Mouse (Mus musculus) heart, embryonic 12.5 days (tissue): ENCODE results near the gene Zc3h7b. TPM values are rescaled to one million over a fixed set of nuclear protein-coding genes. Genes with fewer than 3 reads are reported as not detected.

ENCODE experiments used
- ATAC-seq: fragments of 200-750 bp; cut with Nextera tagmentation; 2 replicates; pipeline ENCODE4 v1.8.0; 2017; ENCODE audit warnings: moderate TSS enrichment, moderate library complexity; ENCODE audit not compliant: insufficient number of reproducible peaks, low FRiP score
- H3K27ac ChIP-seq: fragments of 300-500 bp; sonication (generic); 2 replicates; pipeline ENCODE4 v1.5.1; 2016; ENCODE audit warnings: mild to moderate bottlenecking, moderate library complexity; ENCODE audit not compliant: poor library complexity, severe bottlenecking
- H3K27me3 ChIP-seq: fragments of 300-500 bp; sonication (generic); replicated peaks from 2 replicates; pipeline ENCODE4 v1.6.1; 2016; ENCODE audit warnings: mild to moderate bottlenecking, moderate library complexity
- H3K36me3 ChIP-seq: fragments of 300-500 bp; sonication (generic); 2 replicates; pipeline ENCODE4 v1.6.1; 2016; ENCODE audit warnings: mild to moderate bottlenecking, moderate library complexity
- H3K4me1 ChIP-seq: fragments of 300-500 bp; sonication (generic); replicated peaks from 2 replicates; pipeline ENCODE4 v1.6.1; 2016; ENCODE audit warnings: mild to moderate bottlenecking
- H3K4me2 ChIP-seq: fragments of 300-500 bp; sonication (generic); 2 replicates; pipeline ENCODE4 v1.6.1; 2016; ENCODE audit warnings: mild to moderate bottlenecking, moderate library complexity
- H3K4me3 ChIP-seq: fragments of 300-500 bp; sonication (generic); 2 replicates; pipeline ENCODE4 v1.5.1; 2016; ENCODE audit warnings: mild to moderate bottlenecking
- H3K9ac ChIP-seq: fragments of 300-500 bp; sonication (generic); 2 replicates; pipeline ENCODE4 v1.6.1; 2016; ENCODE audit warnings: mild to moderate bottlenecking, moderate library complexity
- H3K9me3 ChIP-seq: fragments of 300-500 bp; sonication (generic); replicated peaks from 2 replicates; pipeline ENCODE4 v1.6.1; 2016; ENCODE audit warnings: mild to moderate bottlenecking, moderate library complexity
- WGBS: fragments of 180-500 bp; shearing (Covaris S2); methylation state at CpG from one replicate; pipeline ENCODE4 v1.1.7; 2016; 5-methylcytosine and 5-hydroxymethylcytosine counted together
- polyA plus RNA-seq: library from polyadenylated mRNA; unstranded; fragments of >200 nt; fragmentation: Nextera tagmentation; extraction: Ambion mirVana; gene quantifications from 2 replicates; pipeline ENCODE4 v1.2.1, GENCODE M21; 2016

Gene Zc3h7b
- polyA plus RNA-seq, 1 experiment from 2014 or later = 27.4 TPM

GRCm38 (mm10) chr15:81835007-81835880 lies 90.4 kb downstream of the Zc3h7b start:
- peak overlapping the region; percentile 76; the same call in 1 of the 2 replicates for H3K4me2 ChIP-seq
- no peaks in the 10 kb centered on the region for H3K9me3 ChIP-seq
- H3K4me3 ChIP-seq = no peak overlapping the region
- no peak overlapping the region for H3K27ac ChIP-seq
- peaks cover 48% of the 10 kb centered on the region for H3K4me1 ChIP-seq
- 72% methylated on average over 10 of the region's 10 CpGs for WGBS
- no peak overlapping the region for H3K9ac ChIP-seq
- no peaks in the 10 kb centered on the region for H3K36me3 ChIP-seq
- H3K27me3 ChIP-seq = no peaks in the 10 kb centered on the region
- ATAC-seq = no peak

GRCm38 (mm10) chr15:81836124-81836821 lies 91.4 kb downstream of the Zc3h7b start:
- H3K36me3 ChIP-seq = no peaks in the 10 kb centered on the region
- 1% methylated on average over 33 of the region's 33 CpGs for WGBS
- no peaks in the 10 kb centered on the region for H3K9me3 ChIP-seq
- H3K27ac ChIP-seq = peak overlapping the region; percentile 65; the same call in 1 of the 2 replicates
- peak; percentile 80 for ATAC-seq
- peak overlapping the region; percentile 76 for H3K4me2 ChIP-seq
- H3K9ac ChIP-seq = peak overlapping the region; percentile 68
- H3K4me3 ChIP-seq = peak overlapping the region; percentile 43
- no peaks in the 10 kb centered on the region for H3K27me3 ChIP-seq
- H3K4me1 ChIP-seq = peaks cover 44% of the 10 kb centered on the region

GRCm38 (mm10) chr15:81836966-81837920 lies 92.4 kb downstream of the Zc3h7b start:
- WGBS = 54% methylated on average over 7 of the region's 7 CpGs
- H3K27ac ChIP-seq = no peak overlapping the region
- ATAC-seq = no peak
- peaks cover 43% of the 10 kb centered on the region for H3K4me1 ChIP-seq
- peak overlapping the region; percentile 76 for H3K4me2 ChIP-seq
- no peaks in the 10 kb centered on the region for H3K9me3 ChIP-seq
- no peak overlapping the region for H3K9ac ChIP-seq
- H3K4me3 ChIP-seq = no peak overlapping the region
- no peaks in the 10 kb centered on the region for H3K27me3 ChIP-seq
- H3K36me3 ChIP-seq = no peaks in the 10 kb centered on the region

GRCm38 (mm10) chr15:81838554-81839235 lies 93.8 kb downstream of the Zc3h7b start:
- WGBS = 70% methylated on average over 14 of the region's 14 CpGs
- H3K4me1 ChIP-seq = peaks cover 43% of the 10 kb centered on the region

GRCm38 (mm10) chr15:81839634-81840033 lies 94.8 kb downstream of the Zc3h7b start:
- Histone ChIP-seq H3K9ac (no peak overlapping the region), H3K27me3 (no peaks in the 10 kb centered on the region), H3K4me1 (peaks cover 35% of the 10 kb centered on the region), H3K36me3 (no peaks in the 10 kb centered on the region), H3K27ac (no peak overlapping the region), H3K4me3 (no peak overlapping the region), H3K9me3 (no peaks in the 10 kb centered on the region), H3K4me2 (no peak overlapping the region)
- no peak for ATAC-seq
- WGBS = 64% methylated on average over 5 of the region's 5 CpGs

More at GRCm38 (mm10) chr15:81838554-81839235, 93.8 kb downstream of the Zc3h7b start:
- Histone ChIP-seq H3K36me3 (no peaks in the 10 kb centered on the region), H3K9me3 (no peaks in the 10 kb centered on the region), H3K9ac (no peak overlapping the region), H3K4me3 (no peak overlapping the region), H3K27ac (no peak overlapping the region), H3K27me3 (no peaks in the 10 kb centered on the region), H3K4me2 (no peak overlapping the region)
- no peak for ATAC-seq

GRCm38 (mm10) chr15:81840306-81840705 lies 95.4 kb downstream of the Zc3h7b start:
- Histone ChIP-seq H3K9ac (no peak overlapping the region), H3K4me2 (no peak overlapping the region), H3K9me3 (no peaks in the 10 kb centered on the region), H3K4me3 (no peak overlapping the region), H3K4me1 (peaks cover 33% of the 10 kb centered on the region), H3K27ac (no peak overlapping the region), H3K36me3 (no peaks in the 10 kb centered on the region), H3K27me3 (no peaks in the 10 kb centered on the region)
- 87% methylated on average over 7 of the region's 7 CpGs for WGBS
- ATAC-seq = no peak

- Histone ChIP-seq H3K27me3 (no peaks in the 10 kb centered on the region), H3K4me1 (peaks cover 29% of the 10 kb centered on the region), H3K4me2 (no peak overlapping the region), H3K36me3 (no peaks in the 10 kb centered on the region), H3K4me3 (no peak overlapping the region), H3K27ac (no peak overlapping the region), H3K9me3 (no peaks in the 10 kb centered on the region), H3K9ac (no peak overlapping the region)
- no peak for ATAC-seq
- 79% methylated on average over 7 of the region's 7 CpGs for WGBS
These were observed 97.4 kb downstream of the Zc3h7b start for GRCm38 (mm10) chr15:81842275-81842674.

- H3K9ac ChIP-seq = no peak overlapping the region
- no peaks in the 10 kb centered on the region for H3K27me3 ChIP-seq
- H3K9me3 ChIP-seq = no peaks in the 10 kb centered on the region
- no peak overlapping the region for H3K4me2 ChIP-seq
- H3K4me1 ChIP-seq = peaks cover 18% of the 10 kb centered on the region
- peaks cover 17% of the 10 kb centered on the region for H3K36me3 ChIP-seq
- no peak for ATAC-seq
- no peak overlapping the region for H3K4me3 ChIP-seq
- no peak overlapping the region for H3K27ac ChIP-seq
- WGBS = 70% methylated on average over 5 of the region's 5 CpGs
These were observed 100.3 kb downstream of the Zc3h7b start for GRCm38 (mm10) chr15:81845033-81845625.

GRCm38 (mm10) chr15:81845724-81846123 lies 100.9 kb downstream of the Zc3h7b start:
- no peaks in the 10 kb centered on the region for H3K27me3 ChIP-seq
- H3K27ac ChIP-seq = no peak overlapping the region
- no peaks in the 10 kb centered on the region for H3K9me3 ChIP-seq
- H3K9ac ChIP-seq = no peak overlapping the region
- WGBS = 24% methylated on average over 4 of the region's 4 CpGs
- H3K36me3 ChIP-seq = peaks cover 23% of the 10 kb centered on the region
- no peak overlapping the region for H3K4me2 ChIP-seq
- peaks cover 16% of the 10 kb centered on the region for H3K4me1 ChIP-seq
- ATAC-seq = no peak
- H3K4me3 ChIP-seq = no peak overlapping the region
